Mouse (Mus musculus) thymus, adult 2 months (tissue): ENCODE measurements around the gene Dnase1l3. TPM values are rescaled to one million over a fixed set of nuclear protein-coding genes. Genes with fewer than 3 reads are reported as not detected.

ENCODE experiments used
- DNase-seq: peaks from one replicate; pipeline ENCODE4 v3.0.0; 2021
- H3K27ac ChIP-seq: fragments of 200-500 bp; 2 replicates; pipeline ENCODE4 v1.5.1; 2012; ENCODE audit warnings: low read length, control low read depth; ENCODE audit not compliant: control insufficient read depth, insufficient read depth
- H3K27me3 ChIP-seq: fragments of 200-500 bp; 2 replicates; pipeline ENCODE4 v1.6.1; 2012; ENCODE audit warnings: mild to moderate bottlenecking, low read length, moderate library complexity, mixed read lengths; ENCODE audit not compliant: control insufficient read depth, insufficient read depth
- H3K36me3 ChIP-seq: fragments of 200-500 bp; 2 replicates; pipeline ENCODE4 v1.6.1; 2012; ENCODE audit warnings: mild to moderate bottlenecking, low read length, moderate library complexity; ENCODE audit not compliant: control insufficient read depth, insufficient read depth
- H3K4me1 ChIP-seq: fragments of 200-500 bp; replicated peaks from 2 replicates; pipeline ENCODE4 v1.6.1; 2012; ENCODE audit warnings: low read length; ENCODE audit not compliant: control insufficient read depth, insufficient read depth
- H3K4me3 ChIP-seq: fragments of 200-500 bp; 2 replicates; pipeline ENCODE4 v1.5.1; 2012; ENCODE audit warnings: mild to moderate bottlenecking, low read length, control low read depth, moderate library complexity; ENCODE audit not compliant: control insufficient read depth, insufficient read depth
- CTCF ChIP-seq: fragments of 200-500 bp; IDR thresholded peaks from 2 replicates; pipeline ENCODE4 v1.5.1; 2012; ENCODE audit warnings: mild to moderate bottlenecking, control low read depth, low read length, moderate library complexity, borderline replicate concordance; ENCODE audit not compliant: control insufficient read depth, poor library complexity, insufficient read depth; ENCODE audit errors: extremely low read depth
- POLR2A ChIP-seq: fragments of 200-500 bp; IDR thresholded peaks from 2 replicates; pipeline ENCODE4 v1.6.1; 2012; ENCODE audit warnings: mild to moderate bottlenecking, low read length, control low read depth, moderate library complexity; ENCODE audit not compliant: control insufficient read depth, poor library complexity, insufficient read depth; ENCODE audit errors: extremely low read depth
- WGBS: fragments of 180-500 bp; shearing (Covaris S2); methylation state at CpG from one replicate; pipeline ENCODE4 v1.1.7; 2018; 5-methylcytosine and 5-hydroxymethylcytosine counted together
- polyA plus RNA-seq: library from polyadenylated mRNA; depleted of rRNA; stranded (reverse); fragments of >200 nt; gene quantifications from 2 replicates; pipeline ENCODE4 v1.2.3, GENCODE M21; 2012

The Dnase1l3 gene
- polyA plus RNA-seq, 1 experiment: 27.8 TPM

DNA sequence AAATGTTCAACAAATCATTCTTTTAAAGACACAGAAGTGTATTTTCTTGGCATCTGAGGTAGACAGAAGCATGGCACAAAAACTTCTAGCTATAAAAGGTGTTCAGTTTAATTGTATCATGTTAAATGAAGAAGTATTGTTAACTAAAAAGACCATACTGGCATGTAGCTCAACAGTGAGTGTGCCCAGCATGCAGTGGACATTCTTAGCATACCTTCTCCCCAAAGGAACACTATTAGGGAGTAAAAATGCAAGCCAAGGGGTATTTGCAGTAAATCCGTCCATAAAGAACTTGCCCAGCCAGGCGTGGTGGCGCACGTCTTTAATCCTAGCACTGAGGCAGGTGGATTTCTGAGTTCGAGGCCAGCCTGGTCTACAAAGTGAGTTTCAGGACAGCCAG, 42.0 kb upstream of the Dnase1l3 start:
- Histone ChIP-seq H3K4me1 (no peaks in the 10 kb centered on the region), H3K4me3 (no peak overlapping the region), H3K27me3 (no peaks in the 10 kb centered on the region), H3K36me3 (no peaks in the 10 kb centered on the region), H3K27ac (no peak overlapping the region)
- TF ChIP-seq POLR2A: no peak
- no peak for TF ChIP-seq CTCF
- WGBS: 94% methylated on average over 5 of the region's 5 CpGs
- no peak for DNase-seq

DNA sequence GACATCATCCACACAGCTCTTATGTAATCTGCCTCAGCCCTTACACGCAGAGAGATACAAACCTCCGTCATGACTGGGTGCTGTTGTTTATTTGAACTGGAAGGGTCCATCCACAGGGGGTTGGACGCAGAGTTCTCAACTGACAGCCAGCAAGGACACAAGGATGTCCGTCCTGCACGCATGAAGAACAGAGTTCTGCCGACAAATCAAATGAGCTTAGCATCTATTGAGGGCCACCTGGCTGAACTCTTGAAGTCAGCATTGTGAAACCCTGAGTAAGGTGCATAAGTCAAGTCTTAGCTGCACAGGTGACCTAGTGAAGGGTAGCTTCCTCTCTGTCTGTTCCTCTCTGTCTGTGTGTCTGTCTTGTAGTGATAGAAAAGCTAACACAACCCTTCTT, 41.6 kb upstream of the Dnase1l3 start:
- Histone ChIP-seq H3K4me1 (no peaks in the 10 kb centered on the region), H3K27ac (no peak overlapping the region), H3K36me3 (no peaks in the 10 kb centered on the region), H3K4me3 (no peak overlapping the region), H3K27me3 (no peaks in the 10 kb centered on the region)
- no peak for DNase-seq
- TF ChIP-seq CTCF (no peak), POLR2A (no peak)
- WGBS: 98% methylated on average over 6 of the region's 6 CpGs

DNA sequence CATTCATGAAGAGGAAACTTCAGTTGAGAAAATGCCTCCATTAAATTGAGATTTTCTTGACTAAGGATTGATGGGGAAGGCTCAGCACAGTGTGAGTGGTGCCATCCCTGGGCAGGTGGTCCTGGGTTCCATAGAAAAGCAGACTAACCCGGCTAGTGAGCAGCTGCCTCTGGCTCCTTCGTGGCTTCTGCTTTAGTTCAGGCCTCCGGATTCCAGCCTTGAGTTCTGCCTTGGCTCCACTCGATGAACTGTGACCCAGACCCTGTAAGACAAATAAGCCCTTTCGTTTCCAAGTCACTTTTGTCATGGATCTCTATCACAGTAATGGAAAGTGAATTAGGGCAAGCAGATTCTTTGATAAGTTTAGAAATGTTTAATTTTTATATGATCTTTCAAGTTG, 40.2 kb upstream of the Dnase1l3 start:
- WGBS: 94% methylated on average over 5 of the region's 5 CpGs
- TF ChIP-seq CTCF (no peak), POLR2A (no peak)
- no peak overlapping the region for H3K27ac ChIP-seq
- H3K4me1 ChIP-seq: no peaks in the 10 kb centered on the region
- no peaks in the 10 kb centered on the region for H3K36me3 ChIP-seq
- H3K27me3 ChIP-seq: no peaks in the 10 kb centered on the region
- DNase-seq: no peak
- no peak overlapping the region for H3K4me3 ChIP-seq

DNA sequence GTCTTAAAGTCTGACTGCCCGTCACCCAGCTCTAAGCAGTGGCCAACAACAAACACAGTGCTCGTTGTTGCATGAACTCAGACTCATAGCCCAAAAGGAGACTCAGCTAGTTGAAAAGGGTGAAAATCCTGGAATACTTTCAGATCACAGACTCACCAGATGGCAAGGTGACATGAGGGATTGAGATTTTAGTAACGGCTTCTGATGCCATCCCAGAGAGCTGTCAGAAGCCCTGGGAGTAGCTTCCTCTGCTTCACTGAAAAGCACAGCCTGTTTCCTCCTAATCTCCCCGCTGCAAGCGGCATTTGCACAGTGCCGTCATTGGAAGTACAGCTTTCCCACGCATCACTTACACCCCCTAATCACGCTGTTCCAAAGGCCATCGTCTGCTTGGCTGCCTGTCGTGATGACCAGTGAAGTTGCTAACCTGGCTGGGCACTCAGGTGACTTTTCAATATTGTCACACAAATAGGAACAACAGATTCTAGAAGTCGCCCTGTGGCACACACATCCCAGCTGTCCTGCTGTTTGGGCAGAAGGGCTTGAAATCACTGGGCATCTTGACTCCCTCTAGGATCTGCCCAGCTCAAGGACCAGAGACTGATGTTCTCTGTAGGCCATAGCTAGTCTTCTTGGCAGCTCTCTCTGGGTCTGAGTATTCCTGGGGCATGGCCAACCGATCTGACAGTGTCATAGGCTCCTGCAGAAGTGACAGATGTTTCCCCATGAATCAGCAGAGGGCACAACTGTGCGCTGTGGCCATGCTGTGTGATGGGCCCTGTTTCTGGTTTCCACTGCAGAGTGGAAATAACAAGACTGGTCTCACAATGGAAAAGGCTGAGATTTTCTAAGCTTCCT, 37.9 kb upstream of the Dnase1l3 start:
- no peaks in the 10 kb centered on the region for H3K27me3 ChIP-seq
- TF ChIP-seq POLR2A (no peak), CTCF (no peak)
- H3K4me1 ChIP-seq: no peaks in the 10 kb centered on the region
- no peak overlapping the region for H3K27ac ChIP-seq
- 93% methylated on average over 13 of the region's 13 CpGs for WGBS
- H3K36me3 ChIP-seq: no peaks in the 10 kb centered on the region
- H3K4me3 ChIP-seq: no peak overlapping the region
- no peak for DNase-seq

DNA sequence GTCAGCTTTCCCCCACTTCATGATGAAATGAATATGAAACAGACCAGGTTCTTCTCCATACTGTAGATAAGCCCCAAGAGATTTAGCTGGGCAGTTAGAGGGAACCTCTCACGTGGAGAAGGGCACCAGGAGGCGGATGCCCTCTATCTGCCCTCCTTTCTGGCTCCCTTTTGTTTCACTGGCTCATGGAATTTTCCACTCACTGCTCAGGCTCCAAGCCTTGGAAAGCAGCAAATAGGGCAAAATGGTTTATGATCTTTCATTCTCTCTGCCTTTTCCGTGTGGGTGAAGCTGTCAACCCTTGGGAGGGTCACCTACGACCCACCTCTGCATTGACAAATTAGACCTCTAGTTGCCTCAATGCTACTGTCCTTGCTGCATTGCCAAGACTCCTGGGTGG, 36.2 kb upstream of the Dnase1l3 start:
- TF ChIP-seq CTCF (no peak), POLR2A (no peak)
- Histone ChIP-seq H3K27me3 (no peaks in the 10 kb centered on the region), H3K27ac (no peak overlapping the region), H3K36me3 (no peaks in the 10 kb centered on the region), H3K4me1 (no peaks in the 10 kb centered on the region), H3K4me3 (no peak overlapping the region)
- 90% methylated on average over 4 of the region's 4 CpGs for WGBS
- no peak for DNase-seq

DNA sequence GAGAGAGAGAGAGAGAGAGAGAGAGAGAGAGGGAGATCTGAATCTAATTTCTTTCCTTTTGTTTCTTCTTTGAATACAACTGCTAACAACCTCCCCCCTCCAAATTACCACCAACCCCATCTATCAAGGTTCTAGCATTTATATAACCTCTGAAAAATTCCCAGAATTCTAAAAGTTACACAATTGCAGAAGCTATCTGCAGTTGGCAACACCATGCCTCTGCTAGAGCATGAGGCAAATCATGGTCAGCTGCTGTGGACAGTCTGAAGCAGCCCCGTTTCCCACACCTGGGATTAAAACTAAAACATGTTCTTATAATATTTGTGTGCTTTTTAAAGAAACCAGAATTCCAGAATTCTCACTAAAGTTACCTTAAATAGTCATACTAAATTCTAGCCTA, 35.4 kb upstream of the Dnase1l3 start:
- 98% methylated on average over 1 of the region's 1 CpGs for WGBS
- TF ChIP-seq POLR2A: no peak
- TF ChIP-seq CTCF: no peak
- no peaks in the 10 kb centered on the region for H3K4me1 ChIP-seq
- no peak for DNase-seq
- no peaks in the 10 kb centered on the region for H3K27me3 ChIP-seq
- no peak overlapping the region for H3K4me3 ChIP-seq
- no peaks in the 10 kb centered on the region for H3K36me3 ChIP-seq
- H3K27ac ChIP-seq: no peak overlapping the region
